Mouse (Mus musculus) embryonic facial prominence, embryonic 11.5 days (tissue): ENCODE measurements around the gene Usp36. TPM values are rescaled to one million over a fixed set of nuclear protein-coding genes. Genes with fewer than 3 reads are reported as not detected.

ENCODE experiments used
- ATAC-seq: fragments of 200-750 bp; cut with Nextera tagmentation; replicated peaks from 2 replicates; pipeline ENCODE4 v1.8.0; 2017; ENCODE audit warnings: low read depth; ENCODE audit not compliant: insufficient number of reproducible peaks, low FRiP score, low TSS enrichment
- DNase-seq: peaks from one replicate; pipeline ENCODE4 v3.0.0-alpha.2; 2015; ENCODE audit warnings: low spot score
- H3K27ac ChIP-seq: fragments of 300-500 bp; sonication (generic); replicated peaks from 2 replicates; pipeline ENCODE4 v1.5.1; 2014; ENCODE audit warnings: mild to moderate bottlenecking, low read depth, low read length, control low read depth
- H3K27me3 ChIP-seq: fragments of 300-500 bp; sonication (generic); 2 replicates; pipeline ENCODE4 v1.6.1; 2014; ENCODE audit warnings: mild to moderate bottlenecking, low read length, moderate library complexity, mixed read lengths; ENCODE audit not compliant: control insufficient read depth, insufficient read depth
- H3K36me3 ChIP-seq: fragments of 300-500 bp; sonication (generic); replicated peaks from 2 replicates; pipeline ENCODE4 v1.6.1; 2014; ENCODE audit warnings: low read depth, mild to moderate bottlenecking, low read length, moderate library complexity, mixed read lengths; ENCODE audit not compliant: control insufficient read depth, insufficient read depth
- H3K4me1 ChIP-seq: fragments of 300-500 bp; sonication (generic); 2 replicates; pipeline ENCODE4 v1.6.1; 2014; ENCODE audit warnings: low read length, mixed read lengths; ENCODE audit not compliant: control insufficient read depth, insufficient read depth
- H3K4me2 ChIP-seq: fragments of 300-500 bp; sonication (generic); 2 replicates; pipeline ENCODE4 v1.6.1; 2014; ENCODE audit warnings: low read depth, mild to moderate bottlenecking, control low read depth, low read length, moderate library complexity
- H3K4me3 ChIP-seq: fragments of 300-500 bp; sonication (generic); 2 replicates; pipeline ENCODE4 v1.5.1; 2014; ENCODE audit warnings: low read depth, low read length, control low read depth
- H3K9ac ChIP-seq: fragments of 300-500 bp; sonication (generic); replicated peaks from 2 replicates; pipeline ENCODE4 v1.6.1; 2014; ENCODE audit warnings: mild to moderate bottlenecking, control low read depth, low read length
- H3K9me3 ChIP-seq: fragments of 300-500 bp; sonication (generic); replicated peaks from 2 replicates; pipeline ENCODE4 v1.6.1; 2016; ENCODE audit warnings: mild to moderate bottlenecking, low read length, inconsistent platforms, mixed read lengths; ENCODE audit not compliant: control insufficient read depth
- WGBS: fragments of 180-500 bp; shearing (Covaris S2); extraction: QIAGEN DNeasy Blood & Tissue Kit; methylation state at CpG from one replicate; pipeline ENCODE4 v1.1.7; 2014; 5-methylcytosine and 5-hydroxymethylcytosine counted together
- polyA plus RNA-seq: library from polyadenylated mRNA; unstranded; fragments of >200 nt; fragmentation: Nextera tagmentation; extraction: Ambion mirVana; gene quantifications from 2 replicates; pipeline ENCODE4 v1.2.1, GENCODE M21; 2014

The Usp36 gene
- polyA plus RNA-seq, 1 experiment from 2014 or later = 8.1 TPM

DNA sequence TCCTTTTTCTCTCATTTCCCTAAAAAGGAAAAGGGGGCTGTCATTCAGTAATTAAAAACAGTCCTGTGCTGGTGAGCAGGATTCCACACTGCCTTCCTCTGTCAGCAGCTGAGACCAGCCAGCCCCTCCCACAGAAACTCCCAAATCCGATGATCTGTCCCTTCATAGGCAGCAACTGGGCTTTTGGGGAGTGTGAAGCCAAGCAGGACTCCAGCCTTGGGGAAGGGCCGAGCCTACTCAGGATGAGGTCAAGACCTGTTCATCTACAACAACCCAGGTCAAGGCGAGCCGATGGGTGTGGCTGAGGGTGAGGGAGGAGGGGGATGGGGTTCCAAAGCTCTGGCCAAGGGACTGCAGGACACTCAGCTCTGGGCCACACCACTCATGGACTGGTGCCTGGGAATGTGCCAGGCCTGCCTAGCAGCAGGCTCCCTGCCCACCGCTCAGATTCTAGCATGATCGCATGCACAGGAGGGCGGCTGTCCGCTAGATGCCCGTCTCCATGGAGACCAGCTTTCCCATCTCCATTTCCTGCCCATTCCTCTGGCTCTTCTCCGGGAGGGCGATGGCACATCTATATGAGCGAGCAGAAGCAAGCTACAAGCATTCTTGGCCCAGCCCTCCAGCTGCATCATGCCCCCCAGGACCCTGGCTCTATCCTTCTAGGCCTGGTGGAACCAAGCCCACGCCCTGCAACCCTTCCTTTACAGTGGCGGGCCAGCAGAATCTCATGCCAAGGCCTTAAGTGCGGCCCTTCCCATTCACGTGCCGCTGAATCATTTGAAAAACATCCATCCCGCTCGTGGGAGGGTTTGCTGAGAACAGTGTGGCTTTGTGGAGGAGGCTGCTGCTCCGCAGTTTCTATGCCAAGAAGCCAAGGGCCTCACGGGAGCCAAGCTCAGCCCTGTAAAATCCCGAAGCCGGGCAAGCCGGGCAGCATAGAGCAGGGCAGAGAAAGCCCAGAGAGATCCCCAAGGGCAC is 37.2 kb upstream of the Usp36 start:
- peak; percentile 73 for DNase-seq
- H3K4me3 ChIP-seq = no peak overlapping the region
- no peak overlapping the region for H3K4me2 ChIP-seq
- no peaks in the 10 kb centered on the region for H3K27me3 ChIP-seq
- ATAC-seq = no peak
- no peak overlapping the region for H3K9ac ChIP-seq
- WGBS = 60% methylated on average over 24 of the region's 24 CpGs
- H3K36me3 ChIP-seq = no peaks in the 10 kb centered on the region
- H3K9me3 ChIP-seq = no peaks in the 10 kb centered on the region
- H3K4me1 ChIP-seq = peaks cover 9% of the 10 kb centered on the region
- H3K27ac ChIP-seq = peak overlapping the region; percentile 52

DNA sequence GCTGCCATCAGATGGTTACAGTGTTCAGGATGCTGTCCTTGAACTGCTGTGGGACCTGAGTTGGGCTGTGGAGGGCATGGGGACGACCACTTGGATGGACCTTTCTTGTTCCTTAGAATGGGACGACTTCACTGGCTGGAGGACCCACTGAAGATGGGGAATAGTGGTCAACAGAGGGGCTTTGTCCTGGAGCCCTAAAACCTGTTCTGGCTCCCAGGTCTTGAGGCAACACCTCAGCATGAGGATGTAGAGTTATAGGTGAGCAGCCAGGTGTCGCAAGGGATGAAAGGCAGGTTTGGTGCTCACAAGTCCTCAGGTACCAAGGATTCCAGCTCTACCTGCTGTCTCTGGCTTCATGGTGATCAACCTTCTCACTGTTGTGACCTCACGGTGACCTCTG is 36.4 kb upstream of the Usp36 start:
- Histone ChIP-seq H3K4me2 (no peak overlapping the region), H3K36me3 (no peaks in the 10 kb centered on the region), H3K27me3 (no peaks in the 10 kb centered on the region), H3K9ac (no peak overlapping the region), H3K4me3 (no peak overlapping the region), H3K9me3 (no peaks in the 10 kb centered on the region), H3K27ac (0 out of 2 replicates have a peak overlapping the region, but pooled peaks have one; percentile 20), H3K4me1 (peaks cover 12% of the 10 kb centered on the region)
- 81% methylated on average over 4 of the region's 4 CpGs for WGBS
- ATAC-seq = no peak
- DNase-seq = no peak

DNA sequence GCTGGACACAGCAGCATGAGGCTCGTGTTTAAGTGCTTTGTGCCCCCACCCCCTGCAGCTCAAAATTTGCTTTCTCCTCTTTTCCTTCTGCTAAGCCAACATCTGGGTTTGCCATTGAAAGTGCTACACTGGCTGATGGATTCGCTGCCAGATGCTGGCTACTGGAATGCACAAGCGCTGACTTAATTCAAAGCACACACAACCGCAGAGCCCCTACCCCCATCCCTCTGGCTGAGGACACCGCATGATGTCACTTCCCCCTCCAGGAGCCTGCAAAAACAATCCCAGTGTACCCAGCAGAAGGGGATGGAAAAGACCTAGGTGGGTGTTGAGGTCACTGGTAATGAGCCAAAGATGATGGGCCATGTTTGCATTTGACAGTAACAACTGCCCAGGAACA is 34.5 kb upstream of the Usp36 start:
- 35% methylated on average over 5 of the region's 5 CpGs for WGBS
- no peak; the same call in 1 of the 2 replicates for ATAC-seq
- H3K9me3 ChIP-seq = no peaks in the 10 kb centered on the region
- no peak overlapping the region for H3K4me2 ChIP-seq
- H3K27ac ChIP-seq = 0 out of 2 replicates have a peak overlapping the region, but pooled peaks have one; percentile 39
- H3K4me3 ChIP-seq = no peak overlapping the region
- H3K36me3 ChIP-seq = no peaks in the 10 kb centered on the region
- H3K4me1 ChIP-seq = peaks cover 12% of the 10 kb centered on the region
- no peaks in the 10 kb centered on the region for H3K27me3 ChIP-seq
- peak; percentile 82 for DNase-seq
- no peak overlapping the region for H3K9ac ChIP-seq

DNA sequence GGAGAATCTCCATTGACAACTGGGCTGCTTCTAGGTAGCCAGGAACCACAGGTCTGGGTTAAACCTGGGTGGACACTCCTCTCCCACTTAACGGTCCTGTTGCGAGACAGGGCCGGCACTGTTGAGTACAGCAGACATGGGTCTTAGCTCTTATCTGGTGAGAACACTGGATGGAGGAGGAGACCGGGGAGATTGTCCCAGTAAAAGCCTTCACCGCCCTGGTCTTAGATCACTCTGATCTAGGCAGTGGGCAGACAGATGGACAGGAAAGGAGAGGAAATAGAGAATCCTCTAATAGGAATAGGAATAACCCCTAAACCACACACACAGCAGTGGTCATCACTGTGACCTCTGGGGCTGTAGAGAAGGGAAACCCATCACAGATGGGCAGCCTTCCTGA is 33.9 kb upstream of the Usp36 start:
- Histone ChIP-seq H3K4me1 (peaks cover 12% of the 10 kb centered on the region), H3K4me2 (no peak overlapping the region), H3K9ac (no peak overlapping the region), H3K4me3 (no peak overlapping the region), H3K27me3 (no peaks in the 10 kb centered on the region), H3K36me3 (peaks cover 2% of the 10 kb centered on the region; the same call in 1 of the 2 replicates), H3K27ac (0 out of 2 replicates have a peak overlapping the region, but pooled peaks have one; percentile 8), H3K9me3 (no peaks in the 10 kb centered on the region)
- ATAC-seq = no peak
- DNase-seq = no peak
- WGBS = 85% methylated on average over 5 of the region's 5 CpGs

DNA sequence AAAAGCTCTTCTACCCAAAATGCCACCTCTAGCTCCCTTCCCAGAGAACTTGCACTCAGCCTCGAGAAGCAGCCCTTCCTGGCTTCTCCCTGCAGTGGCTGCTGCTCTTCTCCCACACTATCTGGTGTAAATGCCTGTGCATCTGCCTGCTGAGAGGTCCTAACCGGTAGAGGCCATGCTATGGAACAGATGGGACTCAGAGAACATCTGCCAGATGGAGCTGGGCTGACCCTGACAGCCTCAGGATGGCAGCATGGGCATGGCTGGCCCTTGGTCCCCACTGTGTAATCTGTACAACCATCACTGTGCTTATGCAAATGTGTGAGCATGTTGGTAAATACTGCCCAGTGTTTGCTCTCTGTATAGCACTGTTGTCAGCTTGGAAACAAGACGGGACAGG is 32.6 kb upstream of the Usp36 start:
- Histone ChIP-seq H3K27ac (no peak overlapping the region), H3K9me3 (no peaks in the 10 kb centered on the region), H3K4me2 (no peak overlapping the region), H3K27me3 (no peaks in the 10 kb centered on the region), H3K9ac (no peak overlapping the region; the same call in 1 of the 2 replicates), H3K4me3 (no peak overlapping the region), H3K4me1 (peaks cover 11% of the 10 kb centered on the region), H3K36me3 (peaks cover 2% of the 10 kb centered on the region; the same call in 1 of the 2 replicates)
- WGBS = 74% methylated on average over 3 of the region's 3 CpGs
- DNase-seq = no peak
- no peak for ATAC-seq

DNA sequence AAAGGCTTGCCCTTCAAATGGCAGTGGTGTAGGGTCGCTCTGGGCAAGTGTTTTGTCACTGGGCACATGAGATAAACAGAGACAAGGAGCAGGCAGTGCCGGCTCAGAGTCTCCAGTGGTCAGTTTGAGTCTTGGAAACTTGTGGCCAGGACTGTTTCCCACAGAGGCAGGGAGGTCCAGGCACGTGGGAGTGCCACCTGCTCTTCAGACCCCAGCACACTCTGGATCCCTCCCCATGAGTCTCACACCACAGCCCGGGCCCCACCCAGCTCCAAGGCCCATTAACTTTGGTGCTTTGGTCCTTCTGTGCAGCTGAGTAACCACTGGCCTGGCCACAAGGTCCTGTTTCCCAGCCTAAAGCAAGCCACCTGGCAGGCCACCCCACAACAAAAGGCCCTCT is 31.9 kb upstream of the Usp36 start:
- 69% methylated on average over 4 of the region's 4 CpGs for WGBS
- Histone ChIP-seq H3K27ac (no peak overlapping the region), H3K4me2 (no peak overlapping the region), H3K9ac (no peak overlapping the region), H3K4me3 (no peak overlapping the region), H3K9me3 (no peaks in the 10 kb centered on the region), H3K36me3 (peaks cover 2% of the 10 kb centered on the region; the same call in 1 of the 2 replicates), H3K4me1 (peaks cover 4% of the 10 kb centered on the region; the same call in 1 of the 2 replicates), H3K27me3 (no peaks in the 10 kb centered on the region)
- DNase-seq (no peak), ATAC-seq (no peak)

DNA sequence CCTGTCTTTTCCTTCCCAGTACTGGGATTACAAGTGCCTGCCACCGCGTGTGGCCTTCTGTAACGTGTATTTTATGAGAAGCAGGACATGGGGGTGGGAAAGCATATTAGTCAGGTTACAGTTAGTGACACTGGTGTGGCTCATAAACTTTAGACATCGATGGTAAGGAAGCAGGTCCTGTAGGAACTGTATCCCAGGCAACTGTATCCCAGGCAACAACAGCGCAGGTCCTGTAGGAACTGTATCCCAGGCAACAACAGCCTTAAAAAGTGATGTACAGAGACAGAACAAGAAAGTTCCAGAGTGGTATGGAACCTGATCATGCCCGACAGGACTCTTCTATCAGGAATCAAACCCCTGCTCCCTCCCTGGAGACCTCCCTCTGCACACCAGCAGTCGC is 31.5 kb upstream of the Usp36 start:
- Histone ChIP-seq H3K9ac (no peak overlapping the region), H3K36me3 (peaks cover 2% of the 10 kb centered on the region; the same call in 1 of the 2 replicates), H3K27me3 (no peaks in the 10 kb centered on the region), H3K9me3 (no peaks in the 10 kb centered on the region), H3K27ac (no peak overlapping the region), H3K4me2 (no peak overlapping the region), H3K4me3 (no peak overlapping the region), H3K4me1 (peaks cover 3% of the 10 kb centered on the region; the same call in 1 of the 2 replicates)
- ATAC-seq = no peak
- 84% methylated on average over 7 of the region's 7 CpGs for WGBS
- DNase-seq = no peak

DNA sequence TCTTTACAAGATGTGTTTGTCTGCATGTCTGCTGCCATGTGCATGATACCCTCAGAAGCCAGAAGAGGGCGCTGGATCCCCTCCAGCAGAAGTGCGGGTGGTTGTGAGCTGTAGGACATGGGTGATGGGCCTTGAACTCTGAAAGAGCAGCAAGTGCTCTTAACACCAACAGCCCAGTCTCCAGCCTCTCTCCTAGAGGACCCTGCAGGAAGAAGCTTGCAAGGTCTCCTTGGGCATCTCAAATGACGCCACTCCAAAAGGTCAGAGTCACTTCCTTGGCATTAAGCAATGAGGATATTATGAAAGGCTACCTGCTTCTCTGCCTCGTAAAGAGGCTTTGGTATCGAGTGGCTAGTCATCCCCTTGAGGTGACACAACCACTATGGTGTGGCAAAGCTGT is 28.6 kb upstream of the Usp36 start:
- no peaks in the 10 kb centered on the region for H3K27me3 ChIP-seq
- DNase-seq = peak; percentile 42

More for the DNA sequence above, 28.6 kb upstream of the Usp36 start:
- H3K4me2 ChIP-seq = no peak overlapping the region
- H3K27ac ChIP-seq = no peak overlapping the region
- no peak for ATAC-seq
- H3K4me3 ChIP-seq = no peak overlapping the region
- 0 out of 2 replicates have a peak, but pooled peaks cover 3% of the 10 kb centered on the region for H3K4me1 ChIP-seq
- no peaks in the 10 kb centered on the region for H3K9me3 ChIP-seq
- 63% methylated on average over 5 of the region's 5 CpGs for WGBS
- peaks cover 5% of the 10 kb centered on the region for H3K36me3 ChIP-seq
- no peak overlapping the region for H3K9ac ChIP-seq
